Mouse (Mus musculus) ES-Bruce4 (cell line): ENCODE measurements at regions not wholly inside any gene's neighbourhood (a gene's known extent, or its start where the extent isn't known, plus 50 kb on each side); places are given as distances from the start of the nearest gene placed in this dataset.

Source experiments
- CTCF ChIP-seq: IDR thresholded peaks from one replicate; pipeline ENCODE4 v1.8.1; 2011; ENCODE audit warnings: low read depth, low read length
- EP300 ChIP-seq: IDR thresholded peaks from 2 replicates; pipeline ENCODE4 v1.6.1; 2011; ENCODE audit warnings: low read depth, low read length; ENCODE audit not compliant: insufficient read depth
- POLR2A ChIP-seq: IDR thresholded peaks from one replicate; pipeline ENCODE4 v1.8.1; 2011; ENCODE audit warnings: low read length; ENCODE audit not compliant: insufficient read depth

- TF ChIP-seq CTCF, result no peak
- no peak for TF ChIP-seq POLR2A
- no peak for TF ChIP-seq EP300
These were observed 546.8 kb downstream of the Ccdc171 start for GRCm38 (mm10) chr4:84072096-84072495.
